Mouse (Mus musculus) kidney, embryonic 15.5 days (tissue): Measurements from ENCODE around the gene Smc3. TPM values are rescaled to one million over a fixed set of nuclear protein-coding genes. Genes with fewer than 3 reads are reported as not detected.
A peak's percentile ranks its signal among the peaks of the same experiment; 100 is the strongest.

Source experiments
- ATAC-seq: fragments of 200-750 bp; cut with Nextera tagmentation; replicated peaks from 2 replicates; pipeline ENCODE4 v1.8.0; 2017; ENCODE audit warnings: moderate TSS enrichment; ENCODE audit not compliant: low FRiP score
- H3K27ac ChIP-seq: fragments of 300-500 bp; sonication (generic); 2 replicates; pipeline ENCODE4 v1.5.1; 2015; ENCODE audit warnings: mild to moderate bottlenecking, inconsistent platforms
- H3K27me3 ChIP-seq: fragments of 300-500 bp; sonication (generic); 2 replicates; pipeline ENCODE4 v1.6.1; 2015; ENCODE audit warnings: inconsistent platforms
- H3K36me3 ChIP-seq: fragments of 300-500 bp; sonication (generic); 2 replicates; pipeline ENCODE4 v1.6.1; 2015; ENCODE audit warnings: inconsistent platforms
- H3K4me1 ChIP-seq: fragments of 300-500 bp; sonication (generic); 2 replicates; pipeline ENCODE4 v1.6.1; 2015; ENCODE audit warnings: inconsistent platforms
- H3K4me2 ChIP-seq: fragments of 300-500 bp; sonication (generic); 2 replicates; pipeline ENCODE4 v1.6.1; 2015; ENCODE audit warnings: moderate library complexity, mild to moderate bottlenecking, inconsistent platforms
- H3K4me3 ChIP-seq: fragments of 300-500 bp; sonication (generic); replicated peaks from 2 replicates; pipeline ENCODE4 v1.5.1; 2015; ENCODE audit warnings: mild to moderate bottlenecking, inconsistent platforms
- H3K9ac ChIP-seq: fragments of 300-500 bp; sonication (generic); 2 replicates; pipeline ENCODE4 v1.6.1; 2015; ENCODE audit warnings: mild to moderate bottlenecking, inconsistent platforms
- H3K9me3 ChIP-seq: fragments of 300-500 bp; sonication (generic); replicated peaks from 2 replicates; pipeline ENCODE4 v1.6.1; 2016; ENCODE audit warnings: inconsistent platforms
- WGBS: fragments of 180-500 bp; shearing (Covaris S2); methylation state at CpG from one replicate; pipeline ENCODE4 v1.1.7; 2015; ENCODE audit warnings: mixed read lengths; 5-methylcytosine and 5-hydroxymethylcytosine counted together
- polyA plus RNA-seq: library from polyadenylated mRNA; unstranded; fragments of >200 nt; fragmentation: Nextera tagmentation; extraction: Ambion mirVana; gene quantifications from 2 replicates; pipeline ENCODE4 v1.2.1, GENCODE M21; 2015

Smc3 gene
- polyA plus RNA-seq, result 74.7 and 75.6 TPM in 2 replicates

- Histone ChIP-seq H3K27me3 (no peaks in the 10 kb centered on the region), H3K27ac (peak within 1 kb of the TSS; percentile 97), H3K4me1 (peaks cover 16% of the 10 kb centered on the region), H3K9me3 (no peaks in the 10 kb centered on the region), H3K9ac (peak within 1 kb of the TSS; percentile 99), H3K4me2 (peak within 1 kb of the TSS; percentile 77), H3K4me3 (peak within 1 kb of the TSS; percentile 99), H3K36me3 (peaks cover 19% of the 10 kb centered on the region)
- ATAC-seq, result peak; percentile 97
- under 1% methylated on average over 70 of the region's 70 CpGs for WGBS
These were observed at the start of gene Smc3 for GRCm38 (mm10) chr19:53599757-53600539. Smc3 (plus strand) TSS chr19:53600398.

GRCm38 (mm10) chr19:53550972-53551371 is 49.2 kb upstream of the Smc3 start:
- no peak overlapping the region for H3K4me2 ChIP-seq
- H3K36me3 ChIP-seq, result no peaks in the 10 kb centered on the region
- 58% methylated on average over 12 of the region's 12 CpGs for WGBS
- H3K9ac ChIP-seq, result no peak overlapping the region
- H3K9me3 ChIP-seq, result no peaks in the 10 kb centered on the region
- H3K27ac ChIP-seq, result no peak overlapping the region
- peaks cover 4% of the 10 kb centered on the region; the same call in 1 of the 2 replicates for H3K27me3 ChIP-seq
- no peak overlapping the region for H3K4me3 ChIP-seq
- peaks cover 38% of the 10 kb centered on the region for H3K4me1 ChIP-seq
- no peak for ATAC-seq

GRCm38 (mm10) chr19:53552216-53552786 is 47.9 kb upstream of the Smc3 start:
- peaks cover 44% of the 10 kb centered on the region for H3K4me1 ChIP-seq

DNA sequence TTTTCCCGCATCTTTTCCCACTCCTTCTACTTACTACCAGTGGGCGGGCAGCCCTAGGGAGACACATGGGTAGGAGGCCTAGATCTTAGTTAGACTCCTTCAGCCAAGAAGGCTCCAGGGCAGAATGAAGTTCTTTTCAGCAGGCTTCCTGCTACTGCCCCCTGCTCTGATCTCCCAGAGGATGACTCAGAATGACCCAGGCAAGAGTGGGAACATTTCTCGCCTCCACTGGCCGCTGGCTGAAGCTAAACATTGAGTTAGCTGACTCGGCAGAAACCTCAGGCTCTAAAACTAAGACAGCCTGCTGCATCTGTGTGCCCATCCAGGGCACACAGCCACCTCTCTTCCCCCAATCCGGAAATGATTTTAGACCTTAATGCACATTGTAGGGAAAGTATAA is 47.4 kb upstream of the Smc3 start:
- H3K9me3 ChIP-seq, result no peaks in the 10 kb centered on the region
- no peaks in the 10 kb centered on the region for H3K36me3 ChIP-seq
- H3K27ac ChIP-seq, result peak overlapping the region; percentile 54; the same call in 1 of the 2 replicates
- no peak overlapping the region for H3K4me2 ChIP-seq
- peaks cover 44% of the 10 kb centered on the region for H3K4me1 ChIP-seq
- 28% methylated on average over 6 of the region's 6 CpGs for WGBS
- no peak overlapping the region for H3K4me3 ChIP-seq
- no peak overlapping the region for H3K9ac ChIP-seq
- 0 out of 2 replicates have a peak, but pooled peaks have one; percentile 16 for ATAC-seq
- no peaks in the 10 kb centered on the region for H3K27me3 ChIP-seq

More at GRCm38 (mm10) chr19:53552216-53552786, 47.9 kb upstream of the Smc3 start:
- no peaks in the 10 kb centered on the region for H3K36me3 ChIP-seq
- H3K27ac ChIP-seq, result peak overlapping the region; percentile 54; the same call in 1 of the 2 replicates
- no peak overlapping the region for H3K9ac ChIP-seq
- no peak overlapping the region for H3K4me2 ChIP-seq
- peaks cover 3% of the 10 kb centered on the region; the same call in 1 of the 2 replicates for H3K27me3 ChIP-seq
- no peak overlapping the region for H3K4me3 ChIP-seq
- no peaks in the 10 kb centered on the region for H3K9me3 ChIP-seq
- 20% methylated on average over 10 of the region's 10 CpGs for WGBS
- ATAC-seq, result no peak

- Histone ChIP-seq H3K27ac (no peak overlapping the region), H3K9ac (no peak overlapping the region), H3K9me3 (no peaks in the 10 kb centered on the region), H3K36me3 (no peaks in the 10 kb centered on the region), H3K4me1 (peaks cover 42% of the 10 kb centered on the region), H3K27me3 (no peaks in the 10 kb centered on the region), H3K4me3 (no peak overlapping the region), H3K4me2 (no peak overlapping the region)
- whole genome bisulfite sequencing, result 82% methylated on average over 11 of the region's 11 CpGs
- no peak for ATAC-seq
These were observed 45.8 kb upstream of the Smc3 start for GRCm38 (mm10) chr19:53554402-53554801.

DNA sequence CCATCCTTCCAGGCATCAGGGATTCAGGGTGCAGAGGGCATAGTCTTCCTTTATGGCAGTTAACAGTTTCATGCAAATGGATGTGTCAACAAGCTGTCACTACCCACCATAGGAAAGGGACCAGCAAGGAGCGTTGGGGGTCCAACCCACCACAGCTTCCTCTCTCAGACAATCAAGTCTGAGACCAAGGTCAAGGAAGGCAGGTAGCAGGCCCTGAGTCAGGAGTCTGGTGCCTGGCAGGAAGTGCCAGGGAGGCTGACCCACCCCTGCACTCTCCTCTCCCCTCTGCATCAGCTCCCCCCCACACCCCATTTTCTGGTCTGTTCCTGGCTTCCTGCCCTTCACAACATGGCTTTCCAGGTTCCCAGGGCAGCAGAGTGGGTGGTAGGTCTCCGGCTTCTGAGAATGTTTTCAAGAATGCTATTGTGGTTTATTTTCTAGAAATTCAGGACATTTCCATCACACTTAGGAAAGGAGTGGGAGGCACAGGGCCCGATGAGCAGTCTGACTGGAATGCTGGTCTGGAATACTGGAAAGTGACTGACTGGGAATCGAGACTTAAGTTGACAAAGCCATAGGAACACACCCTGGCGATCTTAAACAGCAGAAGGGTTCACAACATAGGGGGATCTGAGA is 45.1 kb upstream of the Smc3 start:
- H3K27me3 ChIP-seq, result no peaks in the 10 kb centered on the region
- WGBS, result 67% methylated on average over 5 of the region's 5 CpGs
- no peak overlapping the region for H3K27ac ChIP-seq
- no peak for ATAC-seq
- no peaks in the 10 kb centered on the region for H3K36me3 ChIP-seq
- no peak overlapping the region for H3K4me3 ChIP-seq
- H3K4me1 ChIP-seq, result peaks cover 42% of the 10 kb centered on the region
- no peak overlapping the region for H3K9ac ChIP-seq
- no peaks in the 10 kb centered on the region for H3K9me3 ChIP-seq
- no peak overlapping the region for H3K4me2 ChIP-seq

DNA sequence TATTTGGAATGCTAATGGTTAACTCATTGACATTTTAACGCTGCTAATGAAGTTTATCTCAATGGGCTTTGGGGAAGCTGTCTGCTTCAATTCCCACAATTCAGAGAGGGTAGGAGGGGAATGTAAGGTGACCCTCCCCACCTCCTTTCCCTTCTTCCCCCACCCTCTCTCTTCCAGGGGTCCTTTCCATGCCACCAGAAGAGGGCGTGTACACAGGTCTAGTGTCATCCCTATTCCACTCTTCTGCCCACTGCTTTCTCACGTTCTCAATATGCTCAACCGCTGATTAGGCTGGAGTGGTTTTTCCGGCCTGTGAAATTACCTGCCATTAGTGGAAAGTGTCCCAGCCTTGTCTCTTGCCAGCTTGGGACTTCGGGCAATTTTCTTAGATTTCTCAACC is 43.4 kb upstream of the Smc3 start:
- peak overlapping the region; percentile 54 for H3K4me2 ChIP-seq
- H3K9ac ChIP-seq, result no peak overlapping the region
- H3K27ac ChIP-seq, result no peak overlapping the region
- peak overlapping the region; percentile 14 for H3K4me3 ChIP-seq
- no peak for ATAC-seq
- H3K36me3 ChIP-seq, result no peaks in the 10 kb centered on the region
- WGBS, result 33% methylated on average over 6 of the region's 6 CpGs
- H3K27me3 ChIP-seq, result no peaks in the 10 kb centered on the region
- H3K4me1 ChIP-seq, result peaks cover 34% of the 10 kb centered on the region
- H3K9me3 ChIP-seq, result no peaks in the 10 kb centered on the region

- 23% methylated on average over 20 of the region's 20 CpGs for WGBS
- no peak overlapping the region for H3K9ac ChIP-seq
These were observed 42.8 kb upstream of the Smc3 start for GRCm38 (mm10) chr19:53557267-53557936.

GRCm38 (mm10) chr19:53560436-53560835 is 39.8 kb upstream of the Smc3 start:
- Histone ChIP-seq H3K4me3 (no peak overlapping the region), H3K4me1 (peaks cover 17% of the 10 kb centered on the region), H3K27ac (no peak overlapping the region), H3K27me3 (no peaks in the 10 kb centered on the region), H3K9me3 (no peaks in the 10 kb centered on the region), H3K9ac (no peak overlapping the region), H3K4me2 (no peak overlapping the region), H3K36me3 (no peaks in the 10 kb centered on the region)
- 83% methylated on average over 3 of the region's 3 CpGs for WGBS
- no peak for ATAC-seq

More at GRCm38 (mm10) chr19:53557267-53557936, 42.8 kb upstream of the Smc3 start:
- H3K4me2 ChIP-seq, result peak overlapping the region; percentile 54
- H3K36me3 ChIP-seq, result no peaks in the 10 kb centered on the region
- H3K27me3 ChIP-seq, result no peaks in the 10 kb centered on the region
- peak; percentile 67 for ATAC-seq
- H3K9me3 ChIP-seq, result no peaks in the 10 kb centered on the region
- H3K4me1 ChIP-seq, result peaks cover 29% of the 10 kb centered on the region
- H3K27ac ChIP-seq, result no peak overlapping the region
- peak overlapping the region; percentile 14 for H3K4me3 ChIP-seq

- peaks cover 3% of the 10 kb centered on the region; the same call in 1 of the 2 replicates for H3K4me1 ChIP-seq
- no peaks in the 10 kb centered on the region for H3K9me3 ChIP-seq
- ATAC-seq, result no peak
- H3K36me3 ChIP-seq, result no peaks in the 10 kb centered on the region
- H3K4me2 ChIP-seq, result no peak overlapping the region
- H3K27me3 ChIP-seq, result no peaks in the 10 kb centered on the region
- H3K4me3 ChIP-seq, result no peak overlapping the region
- no peak overlapping the region for H3K27ac ChIP-seq
- WGBS, result 29% methylated on average over 4 of the region's 4 CpGs
- no peak overlapping the region for H3K9ac ChIP-seq
These were observed 36.0 kb upstream of the Smc3 start for GRCm38 (mm10) chr19:53564174-53564573.

- no peaks in the 10 kb centered on the region for H3K27me3 ChIP-seq
These were observed 34.5 kb upstream of the Smc3 start for GRCm38 (mm10) chr19:53565565-53566277.

More at GRCm38 (mm10) chr19:53565565-53566277, 34.5 kb upstream of the Smc3 start:
- Histone ChIP-seq H3K9ac (no peak overlapping the region), H3K27ac (no peak overlapping the region), H3K9me3 (no peaks in the 10 kb centered on the region), H3K4me1 (peaks cover 3% of the 10 kb centered on the region; the same call in 1 of the 2 replicates), H3K4me3 (no peak overlapping the region), H3K36me3 (no peaks in the 10 kb centered on the region), H3K4me2 (no peak overlapping the region)
- ATAC-seq, result no peak
- WGBS, result 93% methylated on average over 14 of the region's 14 CpGs
